Mouse (Mus musculus) G1E (cell line): Measurements from ENCODE around the gene Klhl32.

Source experiments
- CTCF ChIP-seq: IDR thresholded peaks from 2 replicates; pipeline ENCODE4 v1.5.1; 2012; ENCODE audit warnings: low read depth, low read length, inconsistent platforms, mixed read lengths
- GATA1 ChIP-seq: IDR thresholded peaks from 2 replicates; pipeline ENCODE4 v1.6.1; 2012; ENCODE audit warnings: borderline replicate concordance, low read length, inconsistent platforms, mixed read lengths
- GATA2 ChIP-seq: IDR thresholded peaks from 2 replicates; pipeline ENCODE4 v1.6.1; 2012; ENCODE audit warnings: low read depth, low read length, inconsistent platforms, borderline replicate concordance
- POLR2AphosphoS5 ChIP-seq: IDR thresholded peaks from 2 replicates; pipeline ENCODE4 v1.6.1; 2012; ENCODE audit warnings: low read depth, low read length, inconsistent platforms; ENCODE audit not compliant: insufficient replicate concordance
- TAL1 ChIP-seq: conservative IDR thresholded peaks from 2 replicates; pipeline ENCODE4 v1.6.1; 2012; ENCODE audit warnings: low read depth, low read length, inconsistent platforms, mixed read lengths

GRCm38 (mm10) chr4:24797280-24797679, 53.6 kb downstream of the Klhl32 start:
- no peak for TF ChIP-seq CTCF
- TF ChIP-seq TAL1: no peak
- no peak for TF ChIP-seq GATA1
- no peak for TF ChIP-seq POLR2AphosphoS5
- TF ChIP-seq GATA2: no peak
